Mouse (Mus musculus) liver, adult 10 weeks (tissue): Measurements from ENCODE around the gene Bst1. TPM values are rescaled to one million over a fixed set of nuclear protein-coding genes. Genes with fewer than 3 reads are reported as not detected.

Source experiments
- polyA plus RNA-seq: library from polyadenylated mRNA; stranded (reverse); fragments of 350-450 nt; fragmentation: Illumina TruSeq; extraction: RNeasy Lipid Tissue Mini Kit (QIAGEN cat#74804); gene quantifications from one replicate; pipeline ENCODE4 v1.2.3, GENCODE M21; 2014; ENCODE audit warnings: low read depth, low replicate concordance

Bst1 gene
- 1.5 TPM for polyA plus RNA-seq

DNA sequence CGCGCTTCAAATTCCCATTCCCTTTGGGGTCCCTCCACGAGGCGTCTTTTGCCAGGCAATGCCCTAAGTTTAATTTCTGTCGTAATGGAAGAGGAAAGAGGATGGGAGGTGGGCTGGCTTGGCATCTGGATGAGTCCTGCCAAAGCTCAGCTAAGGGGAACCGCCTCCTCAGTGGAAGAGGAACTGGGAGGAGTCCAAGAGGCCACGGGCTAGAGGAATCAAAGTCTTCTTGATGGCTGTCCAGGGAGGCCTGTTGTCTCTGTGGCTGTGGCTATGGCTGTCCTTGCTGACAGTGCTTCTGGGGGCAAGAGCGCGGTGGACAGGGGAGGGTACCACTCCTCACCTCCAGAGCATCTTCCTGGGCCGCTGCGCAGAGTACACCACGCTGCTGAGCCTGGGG, at the start of gene Bst1:
Bst1 (plus strand) TSS at position 191 of the 400 bp plus-strand sequence.

GRCm38 (mm10) chr5:43821538-43821937, 2.9 kb downstream of the Bst1 start, which contains the start of gene Fbxl5:
Gene Fbxl5, minus strand, starts transcription at chr5:43821638.

DNA sequence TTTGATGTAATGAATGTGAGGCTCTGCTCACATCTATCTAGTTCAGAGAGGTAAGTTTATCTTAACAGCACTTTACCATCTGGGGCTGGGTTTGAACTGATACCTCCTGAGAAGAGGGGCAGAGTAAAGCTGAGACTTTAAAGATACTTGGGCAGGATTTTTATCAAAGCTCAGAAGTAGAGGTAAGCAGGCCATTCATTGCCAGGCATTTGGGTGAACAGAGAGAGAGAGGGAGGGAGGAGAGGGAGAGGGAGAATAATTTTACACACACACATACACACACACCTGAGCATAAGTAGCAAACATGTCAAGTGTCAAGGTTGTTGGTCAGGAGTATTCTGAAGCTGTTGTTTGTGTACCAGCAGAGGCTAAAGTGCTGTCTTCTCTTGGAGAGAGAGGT, 49.6 kb downstream of the Bst1 start, which contains the start of gene Cd38:
Cd38 (plus strand) TSS at position 301 of the 400 bp plus-strand sequence.

Other genes starting within 250 kb of the Bst1 start
- gene Cc2d2a, start 156.5 kb upstream of the Bst1 start, polyA plus RNA-seq = 2.5 TPM
- 56.6 TPM for gene Fbxl5, start 2.8 kb downstream of the Bst1 start, polyA plus RNA-seq
- 18.5 TPM for gene Cd38, start 49.7 kb downstream of the Bst1 start, polyA plus RNA-seq
- gene Gm7879, start 94.3 kb downstream of the Bst1 start, polyA plus RNA-seq = not detected
- gene Fgfbp1, start 162.9 kb downstream of the Bst1 start, polyA plus RNA-seq = not detected